Mouse (Mus musculus): ENCODE measurements around the gene Exo1.

- TF ChIP-seq CTCF (IDR thresholded peaks at IDR 0.05; ENCODE audit: low read depth, low read length) (no peak), POLR2A (IDR thresholded peaks at IDR 0.05; ENCODE audit: extremely low read depth, insufficient read depth, low read length) (no peak)
Observed at GRCm38 (mm10) chr1:175938731-175939130, 58.4 kb downstream of the Exo1 start.

Measured in liver, adult 2 months (tissue).